In genomic region chr9:122901047-122901446, GRCm38 (mm10) we compare ENCODE assay signal across 22 mouse cellular contexts. TPM values are rescaled to one million over a fixed set of nuclear protein-coding genes. Genes with fewer than 3 reads are reported as not detected.
"Had no signal": no experiment of that assay in that cellular context is flagged by ENCODE, and none has a peak within 500 bp of the region (broad histone marks: within the 10 kb centered on the region; RNA-seq: fewer than 3 reads in every experiment).

No protein-coding gene starts in this region.

- H3K27ac ChIP-seq: kidney, postnatal 0 days; layer of hippocampus, adult 2 months; limb, embryonic 10.5 days; limb, embryonic 13.5 days; liver, embryonic 15.5 days; midbrain, embryonic 10.5 days; midbrain, embryonic 13.5 days; neural tube, embryonic 13.5 days; stomach, embryonic 15.5 days had no signal

- H3K9ac ChIP-seq: limb, embryonic 13.5 days; liver, embryonic 15.5 days; midbrain, embryonic 13.5 days; neural tube, embryonic 13.5 days; stomach, embryonic 15.5 days had no signal

- H3K36me3 ChIP-seq: liver, embryonic 15.5 days had no signal

- H3K4me1 ChIP-seq: liver, embryonic 15.5 days; stomach, embryonic 15.5 days had no signal

- H3K4me3 ChIP-seq: layer of hippocampus, adult 2 months; limb, embryonic 10.5 days; limb, embryonic 13.5 days; liver, embryonic 15.5 days; midbrain, embryonic 10.5 days; midbrain, embryonic 13.5 days; myocyte; neural tube, embryonic 13.5 days; stomach, embryonic 15.5 days had no signal

- H3K27me3 ChIP-seq: limb, embryonic 13.5 days; midbrain, embryonic 13.5 days; neural tube, embryonic 13.5 days; stomach, embryonic 15.5 days had no signal

- ATAC-seq: intestine, postnatal 0 days; midbrain, embryonic 13.5 days; midbrain, embryonic 16.5 days had no signal

- DNase-seq: kidney, adult 2 months; kidney, postnatal 25 days; layer of hippocampus, adult 9-11 months; liver; lung, adult 2 months; retina, postnatal 1 day; right cerebral cortex, postnatal 25 days; spleen, adult 18-20 months; thymus, postnatal 25 days had no signal

- H3K4me2 ChIP-seq: limb, embryonic 13.5 days; liver, embryonic 15.5 days; midbrain, embryonic 13.5 days; neural tube, embryonic 13.5 days; stomach, embryonic 15.5 days had no signal

- H3K9me3 ChIP-seq: limb, embryonic 10.5 days; liver, embryonic 15.5 days; stomach, embryonic 15.5 days had no signal

RNA-seq across cellular contexts. Expression of gene Zfp105, which starts 21.8 kb away (rescaled TPM):
- total RNA-seq: neutrophil, adult 5-6 weeks had no signal
- polyA plus RNA-seq: myocyte had no signal
